Mouse (Mus musculus) kidney, postnatal 0 days (tissue): ENCODE data around the gene Phf5a. TPM values are rescaled to one million over a fixed set of nuclear protein-coding genes. Genes with fewer than 3 reads are reported as not detected.

Experiments used
- ATAC-seq: fragments of 200-750 bp; cut with Nextera tagmentation; replicated peaks from 2 replicates; pipeline ENCODE4 v1.8.0; 2017; ENCODE audit warnings: low read depth, moderate number of reproducible peaks, moderate TSS enrichment, moderate library complexity; ENCODE audit not compliant: low FRiP score
- DNase-seq: peaks from one replicate; pipeline ENCODE4 v3.0.0-alpha.2; 2016; ENCODE audit warnings: low spot score
- H3K27ac ChIP-seq: fragments of 300-500 bp; sonication (generic); 2 replicates; pipeline ENCODE4 v1.5.1; 2014; ENCODE audit warnings: mild to moderate bottlenecking
- H3K27me3 ChIP-seq: fragments of 300-500 bp; sonication (generic); 2 replicates; pipeline ENCODE4 v1.6.1; 2014; ENCODE audit warnings: low read length, mixed read lengths; ENCODE audit not compliant: insufficient read depth
- H3K36me3 ChIP-seq: fragments of 300-500 bp; sonication (generic); 2 replicates; pipeline ENCODE4 v1.6.1; 2014; ENCODE audit warnings: low read length, mixed read lengths; ENCODE audit not compliant: insufficient read depth
- H3K4me1 ChIP-seq: fragments of 300-500 bp; sonication (generic); replicated peaks from 2 replicates; pipeline ENCODE4 v1.6.1; 2014; ENCODE audit warnings: antibody characterized with exemption, low read length, mixed read lengths; ENCODE audit not compliant: insufficient read depth
- H3K4me2 ChIP-seq: fragments of 300-500 bp; sonication (generic); 2 replicates; pipeline ENCODE4 v1.6.1; 2014; ENCODE audit warnings: mild to moderate bottlenecking, low read length, moderate library complexity, mixed read lengths
- H3K4me3 ChIP-seq: fragments of 300-500 bp; sonication (generic); replicated peaks from 2 replicates; pipeline ENCODE4 v1.5.1; 2014; ENCODE audit warnings: low read depth, low read length
- H3K9ac ChIP-seq: fragments of 300-500 bp; sonication (generic); 2 replicates; pipeline ENCODE4 v1.6.1; 2014; ENCODE audit warnings: low read depth, low read length
- H3K9me3 ChIP-seq: fragments of 300-500 bp; sonication (generic); replicated peaks from 2 replicates; pipeline ENCODE4 v1.6.1; 2016; ENCODE audit warnings: low read length, inconsistent platforms, mixed read lengths
- CTCF ChIP-seq: IDR thresholded peaks from 2 replicates; pipeline ENCODE4 v1.5.1; 2016; ENCODE audit warnings: antibody characterized with exemption, low read depth, mild to moderate bottlenecking, moderate library complexity
- WGBS: fragments of 180-500 bp; shearing (Covaris S2); extraction: QIAGEN DNeasy Blood & Tissue Kit; methylation state at CpG from one replicate; pipeline ENCODE4 v1.1.7; 2014; 5-methylcytosine and 5-hydroxymethylcytosine counted together
- polyA plus RNA-seq: library from polyadenylated mRNA; unstranded; fragments of >200 nt; fragmentation: Nextera tagmentation; extraction: Ambion mirVana; gene quantifications from 2 replicates; pipeline ENCODE4 v1.2.1, GENCODE M21; 2015

Gene Phf5a
- polyA plus RNA-seq, 1 experiment from 2014 or later: 103 TPM

DNA sequence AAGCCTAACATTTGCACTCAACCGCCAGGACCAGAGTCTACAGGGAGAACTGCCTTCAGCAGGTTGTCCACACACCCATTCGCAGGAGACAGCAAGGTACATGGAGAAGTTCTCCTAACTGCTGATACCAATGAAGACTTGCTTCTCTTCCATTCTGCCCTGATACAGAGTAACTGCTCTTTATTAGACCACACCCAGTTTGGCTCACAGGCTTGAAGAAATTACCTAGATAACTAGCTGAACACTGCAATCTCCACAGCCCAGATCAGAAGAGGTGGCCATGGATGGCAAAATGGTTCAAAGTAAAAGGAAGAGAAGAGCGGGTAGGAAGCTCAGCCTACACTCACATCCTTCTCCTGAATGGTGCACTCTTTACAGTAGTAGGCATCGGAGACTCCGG, 1.7 kb downstream of the Phf5a start:
- DNase-seq (no peak), ATAC-seq (no peak)
- WGBS: over 99% methylated on average over 5 of the region's 5 CpGs
- Histone ChIP-seq H3K9me3 (no peaks in the 10 kb centered on the region), H3K36me3 (peaks cover 53% of the 10 kb centered on the region), H3K27ac (no peak overlapping the region), H3K4me2 (no peak overlapping the region), H3K27me3 (no peaks in the 10 kb centered on the region), H3K4me1 (no peaks in the 10 kb centered on the region; the same call in 1 of the 2 replicates), H3K9ac (no peak overlapping the region), H3K4me3 (no peak overlapping the region)
- no peak for TF ChIP-seq CTCF

DNA sequence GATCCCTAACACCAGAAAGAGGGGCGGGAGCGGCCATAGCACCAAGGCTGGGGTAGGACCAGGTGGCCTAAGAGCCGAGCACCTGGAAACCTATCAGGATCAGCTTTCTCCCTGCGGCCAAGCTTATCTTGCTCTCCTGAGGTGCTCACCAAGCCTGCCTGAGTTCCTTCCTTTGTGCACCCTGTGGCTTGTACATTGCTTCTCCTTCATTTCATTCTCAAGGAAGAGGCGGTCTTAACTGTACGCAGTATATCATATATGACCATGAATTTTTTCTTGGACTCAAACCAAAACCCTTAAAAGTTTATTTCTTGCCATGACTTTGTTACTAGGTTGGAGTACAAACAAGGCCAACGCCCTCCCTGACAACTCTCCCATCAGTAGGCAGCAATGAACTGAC, 7.5 kb downstream of the Phf5a start:
- no peak for TF ChIP-seq CTCF
- no peaks in the 10 kb centered on the region for H3K9me3 ChIP-seq
- no peak overlapping the region for H3K4me2 ChIP-seq
- H3K4me3 ChIP-seq: no peak overlapping the region
- whole genome bisulfite sequencing: 93% methylated on average over 7 of the region's 7 CpGs
- H3K9ac ChIP-seq: no peak overlapping the region
- no peaks in the 10 kb centered on the region for H3K27me3 ChIP-seq
- H3K27ac ChIP-seq: no peak overlapping the region
- ATAC-seq (no peak), DNase-seq (no peak)
- H3K36me3 ChIP-seq: peaks cover 44% of the 10 kb centered on the region
- H3K4me1 ChIP-seq: no peaks in the 10 kb centered on the region

DNA sequence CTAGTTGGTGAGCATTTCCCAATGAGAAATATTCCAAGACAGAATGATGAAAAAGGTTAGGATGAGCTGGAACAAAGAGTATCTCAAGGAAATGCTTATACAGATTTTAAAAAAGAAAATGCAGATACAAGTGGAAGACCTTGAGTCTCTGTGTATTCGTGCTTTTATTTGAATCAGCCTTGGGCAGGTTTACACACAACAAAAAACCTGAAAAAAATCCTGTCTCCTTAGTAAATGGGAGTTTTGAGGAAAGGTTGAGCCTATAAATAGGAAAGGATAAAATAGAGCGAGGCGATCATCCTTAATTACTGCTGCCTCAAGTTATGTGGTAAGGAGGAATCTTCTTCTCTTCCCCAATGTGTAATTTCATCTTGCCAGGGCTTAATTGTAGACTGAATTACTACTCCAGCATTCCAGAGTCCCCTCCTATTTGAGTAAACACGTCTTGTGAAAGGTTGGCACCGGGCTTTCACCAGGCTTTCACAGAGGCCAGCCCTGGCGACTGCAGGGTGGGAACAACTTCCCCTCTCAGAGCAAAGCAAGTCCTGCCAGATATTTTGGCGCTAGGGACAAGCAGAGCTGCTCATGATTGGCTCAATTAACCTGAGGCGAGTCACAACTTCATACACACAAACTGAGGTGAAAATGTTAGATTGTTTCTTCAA, 11.1 kb downstream of the Phf5a start:
- H3K27ac ChIP-seq: peak overlapping the region; percentile 55
- no peaks in the 10 kb centered on the region for H3K9me3 ChIP-seq
- no peaks in the 10 kb centered on the region for H3K27me3 ChIP-seq
- ATAC-seq: no peak
- peaks cover 8% of the 10 kb centered on the region; the same call in 1 of the 2 replicates for H3K36me3 ChIP-seq
- no peak for TF ChIP-seq CTCF
- 35% methylated on average over 8 of the region's 8 CpGs for WGBS
- H3K4me2 ChIP-seq: peak overlapping the region; percentile 79
- no peak overlapping the region for H3K9ac ChIP-seq
- H3K4me3 ChIP-seq: 0 out of 2 replicates have a peak overlapping the region, but pooled peaks have one; percentile 83
- no peak for DNase-seq
- 0 out of 2 replicates have a peak, but pooled peaks cover 2% of the 10 kb centered on the region for H3K4me1 ChIP-seq

DNA sequence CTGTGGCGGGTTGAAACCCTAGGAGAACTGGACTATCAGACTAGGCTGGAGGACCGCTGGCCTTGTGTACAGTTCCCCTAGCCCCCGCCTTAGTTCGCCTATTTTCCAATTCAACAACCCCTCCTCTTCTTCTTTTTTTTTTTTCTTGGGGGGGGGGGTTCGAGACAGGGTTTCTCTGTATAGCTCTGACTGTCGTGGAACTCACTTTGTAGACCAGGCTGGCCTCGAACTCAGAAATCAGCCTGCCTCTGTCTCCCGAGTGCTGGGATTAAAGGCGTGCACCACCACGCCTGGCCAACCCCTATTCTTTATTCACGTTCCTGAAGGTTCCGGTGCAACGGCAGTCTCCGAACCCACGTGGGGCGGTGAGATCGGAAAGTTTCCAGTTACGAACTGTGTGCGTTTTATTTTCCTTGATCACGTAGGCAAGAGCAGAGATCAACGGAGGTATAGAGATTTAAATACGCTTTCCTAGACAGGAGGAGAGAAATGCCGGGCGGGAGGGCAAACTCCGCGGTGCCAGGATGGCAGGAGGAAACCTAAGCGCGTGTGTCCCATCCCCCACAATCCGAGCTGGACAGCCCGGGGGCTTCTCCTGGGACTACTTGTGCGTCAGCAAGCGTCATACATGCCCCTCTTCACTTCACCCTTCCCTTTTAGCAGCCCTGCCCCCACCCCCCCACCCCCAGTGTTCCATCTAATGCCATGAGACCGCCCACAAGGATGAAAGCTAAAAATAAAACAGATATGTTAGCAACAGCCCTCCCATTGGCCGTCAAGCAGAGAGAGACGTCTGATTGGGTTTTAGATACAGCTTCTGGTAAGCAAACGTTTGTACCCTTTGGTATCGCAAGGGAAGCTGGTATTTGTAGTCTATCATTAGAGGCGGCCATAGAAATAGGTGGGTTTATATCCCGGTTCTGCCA, 12.1 kb downstream of the Phf5a start:
- peak overlapping the region; percentile 88 for H3K9ac ChIP-seq
- no peak for TF ChIP-seq CTCF
- ATAC-seq (peak; percentile 76), DNase-seq (peak; percentile 99)
- H3K4me2 ChIP-seq: peak overlapping the region; percentile 79
- peaks cover 3% of the 10 kb centered on the region; the same call in 1 of the 2 replicates for H3K36me3 ChIP-seq
- 0 out of 2 replicates have a peak, but pooled peaks cover 7% of the 10 kb centered on the region for H3K4me1 ChIP-seq
- peak overlapping the region; percentile 96 for H3K27ac ChIP-seq
- peak overlapping the region; percentile 83 for H3K4me3 ChIP-seq
- no peaks in the 10 kb centered on the region for H3K9me3 ChIP-seq
- no peaks in the 10 kb centered on the region for H3K27me3 ChIP-seq
- WGBS: 0% methylated on average over 39 of the region's 39 CpGs

DNA sequence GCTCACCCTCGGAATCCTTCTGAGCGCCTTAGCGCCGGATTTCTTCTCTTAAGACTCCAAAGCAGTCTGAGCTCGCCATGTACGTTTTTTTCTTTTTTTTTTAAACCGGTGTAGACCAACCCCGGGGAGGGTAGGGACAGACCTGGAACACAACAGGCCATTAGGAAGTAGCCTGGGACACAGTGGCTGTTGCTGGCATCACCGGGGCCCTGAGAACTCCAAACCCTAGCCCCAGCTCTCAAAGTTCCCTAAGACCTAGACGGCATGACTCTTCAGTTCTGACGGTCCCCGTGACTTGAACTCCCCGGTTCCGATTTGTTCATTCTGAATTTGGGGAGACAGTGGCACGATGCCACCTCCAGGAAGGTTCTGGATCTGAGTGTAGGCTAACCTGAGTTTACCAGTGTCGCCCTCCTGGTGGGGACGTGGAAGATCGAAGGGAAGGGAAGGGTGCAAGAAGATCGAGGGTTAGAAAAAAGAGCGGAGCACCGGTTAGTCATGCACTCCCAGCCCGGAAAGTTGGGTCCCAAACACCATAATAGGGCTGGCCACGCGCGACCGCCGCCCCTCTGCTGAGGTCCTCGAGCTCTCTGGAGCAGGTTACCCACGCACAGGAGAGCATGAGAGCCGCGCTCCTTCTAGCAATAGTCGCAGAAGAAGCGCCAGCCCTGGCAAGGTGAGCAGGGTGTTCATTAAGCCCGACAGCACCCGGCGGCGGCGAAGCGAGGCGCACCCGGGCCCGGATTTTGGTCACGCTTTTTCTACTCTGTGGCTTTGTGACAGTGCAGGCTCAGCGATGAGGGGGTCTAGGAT, 13.0 kb downstream of the Phf5a start, which contains the start of gene Tob2:
Gene Tob2 (minus strand): TSS at position 280 of the 813 bp plus-strand sequence.
- DNase-seq: peak; percentile 62
- under 1% methylated on average over 42 of the region's 44 CpGs for WGBS
- Histone ChIP-seq H3K4me2 (peak within 1 kb of the TSS; percentile 79), H3K36me3 (no peaks in the 10 kb centered on the region), H3K4me3 (peak within 1 kb of the TSS; percentile 83), H3K9ac (peak within 1 kb of the TSS; percentile 88), H3K27me3 (no peaks in the 10 kb centered on the region), H3K9me3 (no peaks in the 10 kb centered on the region), H3K27ac (peak within 1 kb of the TSS; percentile 96), H3K4me1 (0 out of 2 replicates have a peak, but pooled peaks cover 7% of the 10 kb centered on the region)
- no peak for TF ChIP-seq CTCF
- ATAC-seq: no peak; the same call in 1 of the 2 replicates
